Mouse (Mus musculus): Measurements from ENCODE around the gene Mamdc4. TPM values are rescaled to one million over a fixed set of nuclear protein-coding genes. Genes with fewer than 3 reads are reported as not detected.
"Not testable (repeated sequence)": the region's sequence is repeated elsewhere in the genome, so short reads cannot be mapped to it uniquely, and the experiment has no call there.

Gene Mamdc4
- polyA plus RNA-seq, 1 experiment from 2014 or later: 1.0 TPM

DNA sequence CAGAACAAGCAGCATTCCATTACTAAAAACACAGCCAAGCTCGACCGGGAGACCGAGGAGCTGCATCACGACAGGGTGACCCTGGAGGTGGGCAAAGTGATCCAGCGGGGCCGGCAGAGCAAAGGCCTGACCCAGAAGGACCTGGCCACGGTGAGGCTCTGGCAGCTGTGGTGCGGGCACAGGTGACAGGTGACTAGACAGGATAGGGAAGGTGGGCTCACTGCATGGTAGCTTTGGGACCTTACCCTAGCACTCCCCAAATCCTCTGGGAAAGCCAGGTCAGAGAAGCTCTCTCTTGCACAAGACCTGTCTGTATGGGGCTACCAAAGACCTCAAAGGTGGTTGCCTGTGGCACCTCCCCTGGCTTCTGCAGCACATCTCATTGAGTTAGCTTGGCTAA is 14.1 kb downstream of the Mamdc4 start:
- DNase-seq (ENCODE audit: low spot score): no peak

- no peak for DNase-seq (ENCODE audit: low spot score)
These were observed 15.9 kb downstream of the Mamdc4 start for GRCm38 (mm10) chr2:25558774-25559173.

DNA sequence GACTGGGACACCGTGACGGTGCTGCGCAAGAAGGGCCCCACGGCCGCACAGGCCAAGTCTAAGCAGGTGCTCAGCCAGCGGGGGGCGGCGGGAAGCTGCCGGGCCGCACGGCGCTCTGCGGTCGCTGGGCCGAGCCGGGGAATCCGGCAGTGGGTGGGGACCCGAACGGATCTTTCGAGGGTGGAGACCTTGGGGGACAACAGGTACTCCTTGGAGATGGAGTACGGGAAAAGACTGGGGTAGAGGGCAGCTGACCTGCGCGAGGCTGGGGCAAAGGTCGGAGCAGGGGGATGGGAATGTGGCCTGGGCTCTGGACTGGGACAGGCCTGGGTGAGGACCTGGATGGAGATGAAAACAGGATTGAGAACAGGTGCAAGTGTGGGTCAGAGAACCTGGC is 16.7 kb downstream of the Mamdc4 start:
- DNase-seq (ENCODE audit: low spot score): no peak

- DNase-seq (ENCODE audit: low spot score): peak; percentile 95
These were observed 17.3 kb downstream of the Mamdc4 start, which contains the start of gene Edf1 for GRCm38 (mm10) chr2:25557221-25557963. Gene Edf1, plus strand, starts transcription at chr2:25557847.

GRCm38 (mm10) chr2:25556296-25556695 is 18.3 kb downstream of the Mamdc4 start:
- no peak for DNase-seq (ENCODE audit: low spot score)

DNA sequence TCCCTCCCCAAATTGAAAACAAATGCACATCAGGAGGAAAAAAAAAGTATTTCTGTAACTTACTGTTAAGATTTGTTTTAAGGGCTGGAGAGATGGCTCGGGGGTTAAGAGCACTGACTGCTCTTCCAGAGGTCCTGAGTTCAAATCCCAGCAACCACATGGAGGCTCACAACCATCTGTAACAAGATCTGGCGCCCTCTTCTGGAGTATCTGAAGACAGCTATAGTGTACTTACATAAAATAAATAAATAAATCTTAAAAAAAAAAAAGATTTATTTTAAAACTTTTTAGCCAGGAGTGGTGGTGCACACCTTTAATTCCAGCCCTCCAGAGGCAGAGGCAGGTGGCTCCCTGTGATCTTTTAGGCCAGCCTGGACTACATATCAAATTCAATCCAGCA is 19.2 kb downstream of the Mamdc4 start:
- not testable (repeated sequence) for DNase-seq (ENCODE audit: low spot score)

DNA sequence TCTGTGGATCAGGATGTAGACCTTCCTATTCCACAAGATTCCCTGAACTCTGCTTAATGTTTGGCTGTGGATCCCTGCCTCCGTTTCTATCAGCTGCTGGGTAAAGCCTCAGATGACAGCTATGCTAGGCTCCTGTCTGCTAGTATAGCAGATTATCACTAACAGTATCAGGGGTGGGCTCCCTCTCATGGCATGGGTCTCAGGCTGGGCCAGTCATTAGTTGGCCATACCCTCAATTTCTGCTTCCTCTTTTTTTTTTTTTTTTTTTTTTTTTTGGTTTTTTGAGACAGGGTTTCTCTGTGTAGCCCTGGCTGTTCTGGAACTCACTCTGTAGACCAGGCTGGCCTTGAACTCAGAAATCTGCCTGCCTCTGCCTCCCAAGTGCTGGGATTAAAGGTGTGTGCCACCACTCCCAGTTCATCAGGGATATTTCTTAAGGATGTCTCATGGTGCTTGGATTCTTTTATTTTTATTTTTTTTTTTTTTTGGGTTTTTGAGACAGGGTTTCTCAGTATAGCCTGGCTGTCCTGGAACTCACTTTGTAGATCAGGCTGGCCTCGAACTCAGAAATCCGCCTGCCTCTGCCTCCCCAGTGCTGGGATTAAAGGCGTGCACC is 21.4 kb downstream of the Mamdc4 start:
- DNase-seq (ENCODE audit: low spot score): not testable (repeated sequence)

- peak; percentile 19 for DNase-seq (ENCODE audit: low spot score)
These were observed 23.5 kb downstream of the Mamdc4 start for GRCm38 (mm10) chr2:25551186-25551585.

DNA sequence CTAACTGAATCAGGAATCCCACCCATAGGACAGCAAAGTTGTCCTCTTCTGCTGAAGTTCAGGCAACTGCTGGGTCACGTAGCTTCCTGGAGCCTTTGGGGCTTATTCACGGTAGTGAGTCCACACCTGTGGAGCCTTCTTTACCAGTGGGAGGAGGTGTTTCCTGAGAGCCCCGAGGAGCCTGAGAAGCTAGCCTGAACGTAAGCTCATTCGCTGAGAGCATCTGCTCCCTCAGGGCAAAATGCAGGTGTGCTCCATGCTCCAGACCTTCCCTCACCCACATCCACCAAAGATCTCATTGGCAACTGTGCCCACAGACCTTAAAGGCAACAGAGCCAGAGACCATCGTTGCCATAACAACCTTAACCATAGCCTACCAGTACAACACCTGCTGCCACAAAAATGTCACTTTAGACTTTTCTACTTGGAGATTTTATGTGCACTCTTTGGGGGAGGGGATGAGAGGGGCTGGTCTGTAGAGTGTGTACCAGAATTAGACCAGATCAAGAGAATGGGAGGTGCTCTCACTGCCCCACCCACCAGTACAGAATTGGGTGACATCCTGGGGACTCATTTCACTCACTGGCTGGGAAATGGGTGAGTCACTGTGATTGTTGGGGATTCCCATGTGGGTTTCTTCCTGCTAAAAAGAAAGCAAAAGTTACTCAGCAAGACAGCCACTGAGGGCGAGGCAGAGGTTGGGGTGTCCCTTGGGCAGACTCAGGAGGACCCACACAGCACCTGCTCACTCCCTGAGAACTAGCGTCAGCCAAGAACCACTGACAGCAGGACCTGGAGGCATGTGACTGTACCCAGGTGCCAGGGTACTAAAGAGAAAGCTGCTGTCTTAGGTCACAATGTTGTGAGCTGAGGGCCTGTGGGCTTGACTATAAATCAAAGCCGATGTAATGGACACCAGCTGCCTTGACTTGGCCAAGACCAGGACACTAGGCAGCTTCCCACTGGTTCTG is 25.3 kb downstream of the Mamdc4 start:
- peak; percentile 93 for DNase-seq (ENCODE audit: low spot score)

- peak; percentile 99 for DNase-seq (ENCODE audit: low spot score)
These were observed 27.7 kb downstream of the Mamdc4 start, which contains the start of gene Traf2 for GRCm38 (mm10) chr2:25546811-25547491. Gene Traf2, minus strand, starts transcription at chr2:25546940.

DNA sequence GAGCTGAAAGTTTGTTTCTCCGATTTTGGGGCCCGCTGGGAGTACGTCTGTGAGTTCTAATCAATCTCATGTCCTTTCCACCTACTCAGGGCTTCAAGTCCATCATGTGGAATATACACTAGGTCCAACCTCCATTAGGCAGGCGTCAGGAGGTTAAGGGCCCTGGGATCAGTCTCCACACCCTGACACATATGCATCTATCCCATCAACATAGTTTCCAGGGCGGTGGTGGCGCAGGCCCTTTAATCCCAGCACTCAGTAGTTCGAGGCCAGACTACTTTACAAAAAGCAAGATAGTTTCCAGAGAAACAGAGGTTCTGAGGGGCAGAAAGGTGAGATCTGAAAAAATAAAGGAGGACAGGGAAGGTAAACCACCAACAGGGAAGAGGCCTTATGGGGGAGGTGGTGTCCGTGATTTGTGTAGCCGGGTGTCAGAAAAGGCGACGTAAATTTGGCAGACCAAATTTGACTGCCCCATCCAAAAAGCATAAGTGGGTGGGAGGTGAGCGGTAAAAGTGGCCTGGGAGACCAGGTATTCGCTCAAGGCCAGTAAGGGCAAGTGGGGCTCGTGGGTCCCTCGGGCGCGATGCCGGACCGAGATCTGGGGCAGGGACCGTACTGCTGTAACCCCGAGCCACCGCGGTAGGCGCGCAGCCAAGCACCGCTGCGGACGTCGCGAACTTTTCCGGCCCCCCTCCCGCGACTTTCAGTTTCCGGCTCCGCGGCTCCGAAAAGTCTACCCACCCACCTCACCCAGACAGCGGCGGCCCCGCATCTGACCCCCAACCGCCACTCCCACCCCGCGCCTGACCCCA is 28.4 kb downstream of the Mamdc4 start:
- DNase-seq (ENCODE audit: low spot score): no peak

DNA sequence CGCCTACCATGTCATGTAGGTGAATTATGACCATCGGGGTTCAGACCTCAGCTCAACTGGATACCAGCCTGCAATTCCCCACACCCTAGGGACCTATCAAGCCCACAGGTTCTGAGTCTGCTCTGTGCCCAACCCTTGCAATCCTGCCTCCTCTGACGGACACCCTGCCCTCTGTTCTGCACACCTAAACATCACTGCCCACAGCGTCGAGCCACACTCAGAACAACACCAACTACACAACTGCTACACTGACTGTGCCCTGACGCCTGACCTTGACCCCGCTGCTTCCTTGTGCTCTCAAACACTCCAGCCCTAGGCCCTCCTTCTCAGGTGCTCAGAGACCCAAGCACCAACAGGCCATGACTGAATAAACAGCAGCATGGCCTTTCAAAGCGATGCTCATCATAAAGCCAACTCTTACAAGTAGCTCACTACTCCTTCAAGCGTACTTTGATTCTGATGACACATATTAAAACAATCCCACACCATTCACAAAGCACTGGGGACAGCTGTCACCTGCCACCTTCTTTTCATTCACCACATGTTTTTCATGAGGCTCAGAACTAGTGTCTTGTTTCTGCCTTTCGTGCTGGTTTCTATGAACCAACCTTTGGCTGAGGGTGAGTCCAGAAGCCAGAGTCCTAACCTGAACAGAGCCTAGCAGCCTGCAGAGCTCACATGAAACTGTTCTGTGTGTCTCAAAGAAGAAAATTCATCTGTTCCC is 32.8 kb downstream of the Mamdc4 start:
- DNase-seq (ENCODE audit: low spot score): no peak

DNA sequence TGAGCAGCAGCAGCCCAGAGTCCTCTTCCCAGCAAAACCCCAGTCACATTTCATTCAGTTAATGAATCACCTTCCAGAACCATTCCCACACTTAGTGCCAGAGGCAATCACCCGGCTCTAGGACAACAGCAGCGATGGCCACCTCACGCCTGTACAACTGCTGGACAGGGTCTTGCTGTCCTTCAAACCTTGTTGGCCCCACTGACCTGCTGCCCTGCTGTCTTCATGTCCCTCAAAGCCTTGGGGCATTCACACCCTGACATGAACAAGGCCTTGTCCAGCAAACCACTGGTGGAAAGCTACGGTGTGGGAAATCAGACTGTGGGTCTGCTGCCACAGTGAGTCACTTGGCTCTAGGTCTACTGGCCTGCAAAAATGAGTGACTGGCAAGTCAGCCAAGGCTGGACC is 34.1 kb downstream of the Mamdc4 start:
- no peak for DNase-seq (ENCODE audit: low spot score)

DNA sequence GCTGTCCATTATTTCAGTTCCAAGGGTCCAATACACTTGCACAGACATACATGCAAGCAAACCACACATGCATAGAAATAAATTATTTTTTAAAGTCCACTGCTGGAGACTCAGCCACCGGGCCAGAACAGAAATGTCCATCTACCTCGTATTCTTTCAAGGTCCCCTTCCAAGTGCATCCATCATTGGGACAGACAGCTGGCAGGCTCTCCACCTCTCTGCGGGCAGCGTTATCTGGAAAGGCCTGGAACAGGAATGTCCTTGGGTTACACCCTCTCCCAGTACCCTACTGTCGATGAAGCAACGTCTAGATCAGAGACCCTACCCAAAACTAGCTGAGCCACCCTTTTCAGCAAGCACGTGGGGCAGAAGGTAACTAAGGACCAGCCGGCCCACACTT is 38.1 kb downstream of the Mamdc4 start:
- DNase-seq (ENCODE audit: low spot score): no peak

DNA sequence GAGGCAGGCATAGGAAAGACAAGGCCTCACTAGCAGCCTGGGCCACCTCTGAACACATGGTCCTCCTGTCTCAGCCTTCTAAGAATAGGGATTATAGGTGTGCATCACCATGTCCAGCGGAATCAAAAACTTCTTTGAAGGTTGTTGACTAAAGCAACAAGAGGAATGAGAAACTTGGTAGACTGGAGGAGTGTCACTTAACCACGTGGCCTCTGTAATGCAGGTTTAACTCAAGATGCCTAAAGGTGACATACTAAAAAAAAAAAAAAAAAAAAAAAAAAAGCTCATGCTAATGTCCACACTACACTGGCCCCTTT is 39.8 kb downstream of the Mamdc4 start:
- no peak for DNase-seq (ENCODE audit: low spot score)

GRCm38 (mm10) chr2:25534178-25534865 is 40.3 kb downstream of the Mamdc4 start:
- no peak for DNase-seq (ENCODE audit: low spot score)

DNA sequence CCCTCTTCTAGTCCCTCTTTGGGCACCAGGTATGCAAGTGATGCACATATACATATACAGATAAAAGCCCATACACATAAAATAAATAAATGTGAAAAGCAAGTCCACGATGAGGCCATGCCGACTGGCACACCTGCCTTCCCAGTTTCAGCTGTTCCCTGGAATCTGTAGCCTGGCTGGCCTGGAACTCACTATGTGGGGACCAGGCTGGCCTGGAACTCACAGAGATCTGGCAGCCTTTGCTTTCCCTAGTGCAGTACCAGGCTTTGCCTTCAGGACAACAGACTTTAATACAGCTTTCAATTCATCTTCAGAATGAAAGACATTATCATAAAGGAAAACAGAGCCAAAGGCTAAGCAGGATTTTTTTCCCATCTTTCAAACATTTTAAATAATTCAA is 40.9 kb downstream of the Mamdc4 start:
- DNase-seq (ENCODE audit: low spot score): no peak

GRCm38 (mm10) chr2:25526510-25527302 is 47.9 kb downstream of the Mamdc4 start:
- no peak for DNase-seq (ENCODE audit: low spot score)
